Mouse (Mus musculus) Patski (cell line): ENCODE measurements around the gene Ptprm. TPM values are rescaled to one million over a fixed set of nuclear protein-coding genes. Genes with fewer than 3 reads are reported as not detected.

Experiments
- ATAC-seq: fragments of 100-300 bp; one replicate; pipeline ENCODE4 v1.8.0; 2021
- CTCF ChIA-PET: fragments of 350-600 bp; sonication (Branson Sonifier 250); formaldehyde crosslinking; loops from one replicate; lab custom pipeline; 2022; ENCODE audit warnings: inconsistent platforms; lab: Charles Lee
- POLR2A ChIA-PET: fragments of 350-600 bp; sonication (Branson Sonifier 250); formaldehyde crosslinking; loops from one replicate; lab custom pipeline; 2022; ENCODE audit warnings: antibody characterized with exemption, inconsistent platforms; lab: Charles Lee
- DNase-seq: peaks from one replicate; pipeline ENCODE4 v3.0.0-alpha.2; 2011; ENCODE audit warnings: low read depth, low spot score
- H3K27me3 ChIP-seq: fragments of 371-371 bp; one replicate; pipeline ENCODE4 v1.5.1; 2021
- CTCF ChIP-seq: fragments of 100-300 bp; IDR thresholded peaks from one replicate; pipeline ENCODE4 v1.5.1; 2021
- in situ Hi-C: fragments of 300-500 bp; cut with MboI; formaldehyde crosslinking; loops from 3 replicates; pipeline ENCODE4 v1.11.1; 2018; ENCODE audit warnings: low pct_unique_long_range_greater_than_20kb, mixed read lengths
- polyA plus RNA-seq: library from polyadenylated mRNA; unstranded; gene quantifications from one replicate; pipeline ENCODE4 v1.2.3, GENCODE M21; 2021

The Ptprm gene
- polyA plus RNA-seq, 1 experiment from 2014 or later, result 43.7 TPM

- H3K27me3 ChIP-seq, result no peaks in the 10 kb centered on the region
- in situ Hi-C loops, result no loop called here
- DNase-seq, result no peak
- ChIA-PET POLR2A (no interaction called here), CTCF (no interaction called here)
- ATAC-seq, result no peak
- TF ChIP-seq CTCF, result no peak
Measured at GRCm38 (mm10) chr17:66781910-66782309, 572.3 kb downstream of the Ptprm start.

- TF ChIP-seq CTCF, result no peak
- no peak for DNase-seq
- H3K27me3 ChIP-seq, result no peaks in the 10 kb centered on the region
- ChIA-PET POLR2A (no interaction called here), CTCF (no interaction called here)
- in situ Hi-C loops, result no loop called here
- no peak for ATAC-seq
Measured at GRCm38 (mm10) chr17:66779026-66779425, 575.2 kb downstream of the Ptprm start.

GRCm38 (mm10) chr17:66769365-66770363, 584.6 kb downstream of the Ptprm start:
- CTCF ChIA-PET, result no interaction called here

GRCm38 (mm10) chr17:66768689-66769275, 585.5 kb downstream of the Ptprm start:
- DNase-seq, result no peak
- in situ Hi-C loops, result no loop called here
- ChIA-PET CTCF (no interaction called here), POLR2A (no interaction called here)
- no peak for ATAC-seq
- no peak for TF ChIP-seq CTCF
- H3K27me3 ChIP-seq, result no peaks in the 10 kb centered on the region

More at GRCm38 (mm10) chr17:66769365-66770363, 584.6 kb downstream of the Ptprm start:
- ATAC-seq (peak; percentile 67), DNase-seq (peak; percentile 15)
- in situ Hi-C loops, result no loop called here
- POLR2A ChIA-PET, result no interaction called here
- no peaks in the 10 kb centered on the region for H3K27me3 ChIP-seq
- no peak for TF ChIP-seq CTCF

- H3K27me3 ChIP-seq, result no peaks in the 10 kb centered on the region
- no peak for ATAC-seq
- DNase-seq, result no peak
- CTCF ChIA-PET, result no interaction called here
- no peak for TF ChIP-seq CTCF
- POLR2A ChIA-PET, result no interaction called here
- in situ Hi-C loops, result no loop called here
Measured at GRCm38 (mm10) chr17:66766166-66766565, 588.1 kb downstream of the Ptprm start.

GRCm38 (mm10) chr17:66764435-66764834, 589.8 kb downstream of the Ptprm start:
- H3K27me3 ChIP-seq, result no peaks in the 10 kb centered on the region
- ChIA-PET POLR2A (no interaction called here), CTCF (no interaction called here)
- no peak for TF ChIP-seq CTCF
- ATAC-seq (no peak), DNase-seq (no peak)
- in situ Hi-C loops, result no loop called here

GRCm38 (mm10) chr17:66762716-66763115, 591.5 kb downstream of the Ptprm start:
- POLR2A ChIA-PET, result no interaction called here
- ATAC-seq (no peak), DNase-seq (no peak)
- no peak for TF ChIP-seq CTCF
- no peaks in the 10 kb centered on the region for H3K27me3 ChIP-seq
- in situ Hi-C loops, result no loop called here
- CTCF ChIA-PET, result interaction anchor here (0.8 kb wide), 1 partner anchor 82 kb away, joined by 5 read pairs; no protein-coding TSS in a partner anchor

- ChIA-PET POLR2A (interaction anchor here (0.5 kb wide), 1 partner anchor 136 kb away, joined by 3 read pairs; no protein-coding TSS in a partner anchor), CTCF (interaction anchor here (0.8 to 1.3 kb wide), 2 partner anchors 11 to 81 kb away, joined by 3 to 5 read pairs; no protein-coding TSS in a partner anchor)
- no peak for TF ChIP-seq CTCF
- no peaks in the 10 kb centered on the region for H3K27me3 ChIP-seq
- in situ Hi-C loops, result no loop called here
- DNase-seq (no peak), ATAC-seq (no peak)
Measured at GRCm38 (mm10) chr17:66761326-66762296, 592.6 kb downstream of the Ptprm start.

GRCm38 (mm10) chr17:66757025-66757511, 597.2 kb downstream of the Ptprm start:
- no peak for ATAC-seq
- ChIA-PET POLR2A (no interaction called here), CTCF (no interaction called here)
- no peak for TF ChIP-seq CTCF
- in situ Hi-C loops, result no loop called here
- no peak for DNase-seq
- H3K27me3 ChIP-seq, result no peaks in the 10 kb centered on the region

GRCm38 (mm10) chr17:66756500-66756899, 597.8 kb downstream of the Ptprm start:
- in situ Hi-C loops, result no loop called here
- no peaks in the 10 kb centered on the region for H3K27me3 ChIP-seq
- POLR2A ChIA-PET, result no interaction called here
- ATAC-seq (no peak), DNase-seq (no peak)
- TF ChIP-seq CTCF, result no peak
- CTCF ChIA-PET, result interaction anchor here (1.5 kb wide), 1 partner anchor 33 kb away, joined by 3 read pairs; no protein-coding TSS in a partner anchor
